Mouse (Mus musculus): ENCODE results near the gene Tshr.

DNA sequence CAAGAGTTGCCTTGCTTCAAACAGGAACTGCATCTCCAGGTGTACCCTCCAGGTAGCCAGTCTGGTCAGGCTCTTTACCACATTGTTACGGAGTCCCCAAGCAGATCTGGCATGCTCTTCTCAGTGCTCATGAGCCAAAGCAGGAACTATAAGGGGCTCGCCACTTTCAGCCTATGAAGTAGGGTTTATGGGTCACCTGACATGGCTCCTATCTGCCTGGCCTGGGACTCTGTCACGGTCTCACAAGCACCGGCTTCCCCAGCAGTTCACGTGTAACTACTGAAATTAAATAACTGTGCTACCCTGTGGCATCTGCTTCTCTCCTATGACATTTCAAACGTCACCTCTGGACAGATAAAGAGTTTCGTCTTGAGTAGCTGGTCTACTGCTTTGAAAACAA, 155.8 kb downstream of the Tshr start:
- TF ChIP-seq POLR2A (IDR thresholded peaks at IDR 0.05; ENCODE audit: low read depth, low read length) = no peak
- TF ChIP-seq CTCF (conservative IDR thresholded peaks at IDR 0.05; ENCODE audit: insufficient read depth, insufficient read length, low read depth, low read length) = no peak

Measured in kidney, adult 2 months (tissue).